Mouse (Mus musculus) limb, embryonic 12.5 days (tissue): ENCODE measurements around the gene Mgrn1. TPM values are rescaled to one million over a fixed set of nuclear protein-coding genes. Genes with fewer than 3 reads are reported as not detected.

Experiments
- ATAC-seq: fragments of 200-750 bp; cut with Nextera tagmentation; 2 replicates; pipeline ENCODE4 v1.8.0; 2017; ENCODE audit warnings: low read depth, moderate TSS enrichment; ENCODE audit not compliant: insufficient number of reproducible peaks, insufficient read depth, low FRiP score, low TSS enrichment
- H3K27ac ChIP-seq: fragments of 300-500 bp; sonication (generic); 2 replicates; pipeline ENCODE4 v1.5.1; 2016; ENCODE audit warnings: mild to moderate bottlenecking, moderate library complexity
- H3K27me3 ChIP-seq: fragments of 300-500 bp; sonication (generic); 2 replicates; pipeline ENCODE4 v1.6.1; 2016; ENCODE audit warnings: mild to moderate bottlenecking, moderate library complexity
- H3K36me3 ChIP-seq: fragments of 300-500 bp; sonication (generic); 2 replicates; pipeline ENCODE4 v1.6.1; 2016; ENCODE audit warnings: mild to moderate bottlenecking, moderate library complexity
- H3K4me1 ChIP-seq: fragments of 300-500 bp; sonication (generic); replicated peaks from 2 replicates; pipeline ENCODE4 v1.6.1; 2016
- H3K4me2 ChIP-seq: fragments of 300-500 bp; sonication (generic); 2 replicates; pipeline ENCODE4 v1.6.1; 2016; ENCODE audit warnings: mild to moderate bottlenecking, moderate library complexity
- H3K4me3 ChIP-seq: fragments of 300-500 bp; sonication (generic); replicated peaks from 2 replicates; pipeline ENCODE4 v1.5.1; 2016; ENCODE audit warnings: mild to moderate bottlenecking
- H3K9ac ChIP-seq: fragments of 300-500 bp; sonication (generic); replicated peaks from 2 replicates; pipeline ENCODE4 v1.6.1; 2016; ENCODE audit warnings: mild to moderate bottlenecking, moderate library complexity
- H3K9me3 ChIP-seq: fragments of 300-500 bp; sonication (generic); 2 replicates; pipeline ENCODE4 v1.6.1; 2016; ENCODE audit warnings: mild to moderate bottlenecking, moderate library complexity
- WGBS: fragments of 180-500 bp; shearing (Covaris S2); methylation state at CpG from one replicate; pipeline ENCODE4 v1.1.7; 2016; 5-methylcytosine and 5-hydroxymethylcytosine counted together
- polyA plus RNA-seq: library from polyadenylated mRNA; unstranded; fragments of >200 nt; fragmentation: Nextera tagmentation; extraction: Ambion mirVana; gene quantifications from 2 replicates; pipeline ENCODE4 v1.2.1, GENCODE M21; 2016

Gene Mgrn1
- polyA plus RNA-seq, 1 experiment from 2014 or later: 87.5 TPM

GRCm38 (mm10) chr16:4927967-4928366 is 41.9 kb downstream of the Mgrn1 start:
- Histone ChIP-seq H3K27ac (no peak overlapping the region), H3K4me2 (no peak overlapping the region), H3K9ac (no peak overlapping the region), H3K4me3 (no peak overlapping the region), H3K27me3 (no peaks in the 10 kb centered on the region), H3K9me3 (no peaks in the 10 kb centered on the region), H3K4me1 (no peaks in the 10 kb centered on the region), H3K36me3 (peaks cover 99% of the 10 kb centered on the region)
- WGBS: 93% methylated on average over 7 of the region's 7 CpGs
- ATAC-seq: no peak

- Histone ChIP-seq H3K4me3 (no peak overlapping the region), H3K27ac (no peak overlapping the region), H3K9ac (no peak overlapping the region), H3K27me3 (no peaks in the 10 kb centered on the region), H3K4me2 (no peak overlapping the region), H3K4me1 (no peaks in the 10 kb centered on the region), H3K36me3 (peaks cover 99% of the 10 kb centered on the region), H3K9me3 (no peaks in the 10 kb centered on the region)
- 85% methylated on average over 2 of the region's 2 CpGs for WGBS
- ATAC-seq: no peak
Observed at GRCm38 (mm10) chr16:4928474-4928873, 42.4 kb downstream of the Mgrn1 start.

- Histone ChIP-seq H3K36me3 (peaks cover 99% of the 10 kb centered on the region), H3K27ac (no peak overlapping the region), H3K4me1 (no peaks in the 10 kb centered on the region), H3K9ac (no peak overlapping the region), H3K9me3 (no peaks in the 10 kb centered on the region), H3K4me3 (no peak overlapping the region), H3K4me2 (no peak overlapping the region), H3K27me3 (no peaks in the 10 kb centered on the region)
- WGBS: 97% methylated on average over 3 of the region's 3 CpGs
- no peak for ATAC-seq
Observed at GRCm38 (mm10) chr16:4932429-4932828, 46.4 kb downstream of the Mgrn1 start.

- Histone ChIP-seq H3K4me3 (no peak overlapping the region), H3K36me3 (peaks cover 82% of the 10 kb centered on the region), H3K4me1 (peaks cover 14% of the 10 kb centered on the region), H3K4me2 (no peak overlapping the region), H3K9ac (no peak overlapping the region), H3K27me3 (no peaks in the 10 kb centered on the region), H3K9me3 (no peaks in the 10 kb centered on the region), H3K27ac (no peak overlapping the region)
- whole genome bisulfite sequencing: 97% methylated on average over 31 of the region's 31 CpGs
- no peak for ATAC-seq
Observed at GRCm38 (mm10) chr16:4935430-4935829, 49.4 kb downstream of the Mgrn1 start.

GRCm38 (mm10) chr16:4935931-4936703 is 50.1 kb downstream of the Mgrn1 start:
- ATAC-seq: no peak
- Histone ChIP-seq H3K27ac (peak overlapping the region; percentile 29; the same call in 1 of the 2 replicates), H3K36me3 (peaks cover 82% of the 10 kb centered on the region), H3K9ac (no peak overlapping the region), H3K4me3 (no peak overlapping the region), H3K9me3 (no peaks in the 10 kb centered on the region), H3K4me1 (peaks cover 14% of the 10 kb centered on the region), H3K4me2 (no peak overlapping the region), H3K27me3 (no peaks in the 10 kb centered on the region)
- WGBS: 85% methylated on average over 10 of the region's 10 CpGs

GRCm38 (mm10) chr16:4937351-4938190 is 51.5 kb downstream of the Mgrn1 start:
- 90% methylated on average over 8 of the region's 8 CpGs for WGBS
- peaks cover 82% of the 10 kb centered on the region for H3K36me3 ChIP-seq
- H3K27me3 ChIP-seq: no peaks in the 10 kb centered on the region
- H3K4me1 ChIP-seq: peaks cover 14% of the 10 kb centered on the region
- no peak for ATAC-seq
- no peak overlapping the region for H3K27ac ChIP-seq
- no peaks in the 10 kb centered on the region for H3K9me3 ChIP-seq
- no peak overlapping the region for H3K9ac ChIP-seq
- no peak overlapping the region for H3K4me2 ChIP-seq
- H3K4me3 ChIP-seq: no peak overlapping the region

GRCm38 (mm10) chr16:4938461-4938860 is 52.4 kb downstream of the Mgrn1 start, which contains the start of gene Nudt16l1:
Nudt16l1 (plus strand) TSS chr16:4938761.
- Histone ChIP-seq H3K4me2 (peak within 1 kb of the TSS; percentile 89), H3K4me1 (peaks cover 14% of the 10 kb centered on the region), H3K36me3 (peaks cover 82% of the 10 kb centered on the region), H3K27me3 (no peaks in the 10 kb centered on the region), H3K4me3 (peak within 1 kb of the TSS; percentile 92), H3K27ac (peak within 1 kb of the TSS; percentile 89), H3K9me3 (no peaks in the 10 kb centered on the region), H3K9ac (peak within 1 kb of the TSS; percentile 89)
- no peak for ATAC-seq
- 9% methylated on average over 2 of the region's 2 CpGs for WGBS

- Histone ChIP-seq H3K27me3 (no peaks in the 10 kb centered on the region), H3K9me3 (no peaks in the 10 kb centered on the region), H3K4me2 (peak overlapping the region; percentile 89), H3K4me1 (peaks cover 14% of the 10 kb centered on the region), H3K9ac (peak overlapping the region; percentile 89), H3K36me3 (peaks cover 82% of the 10 kb centered on the region), H3K27ac (peak overlapping the region; percentile 89), H3K4me3 (peak overlapping the region; percentile 92)
- WGBS: under 1% methylated on average over 28 of the region's 28 CpGs
- ATAC-seq: peak; percentile 91
Observed at GRCm38 (mm10) chr16:4938989-4939388, 52.9 kb downstream of the Mgrn1 start.

GRCm38 (mm10) chr16:4939412-4939811 is 53.4 kb downstream of the Mgrn1 start:
- WGBS: 3% methylated on average over 16 of the region's 16 CpGs
- Histone ChIP-seq H3K4me3 (peak overlapping the region; percentile 92), H3K4me1 (peaks cover 14% of the 10 kb centered on the region), H3K27me3 (no peaks in the 10 kb centered on the region), H3K9ac (peak overlapping the region; percentile 89), H3K36me3 (peaks cover 82% of the 10 kb centered on the region), H3K27ac (peak overlapping the region; percentile 89), H3K9me3 (no peaks in the 10 kb centered on the region), H3K4me2 (peak overlapping the region; percentile 89)
- peak; percentile 50 for ATAC-seq

GRCm38 (mm10) chr16:4940311-4940850 is 54.3 kb downstream of the Mgrn1 start:
- Histone ChIP-seq H3K4me2 (peak overlapping the region; percentile 89), H3K4me3 (peak overlapping the region; percentile 92; the same call in 1 of the 2 replicates)
- WGBS: 91% methylated on average over 10 of the region's 10 CpGs

GRCm38 (mm10) chr16:4941016-4941415 is 55.0 kb downstream of the Mgrn1 start:
- no peak for ATAC-seq

More at GRCm38 (mm10) chr16:4940311-4940850, 54.3 kb downstream of the Mgrn1 start:
- Histone ChIP-seq H3K9ac (0 out of 2 replicates have a peak overlapping the region, but pooled peaks have one; percentile 89), H3K27me3 (no peaks in the 10 kb centered on the region), H3K27ac (no peak overlapping the region), H3K4me1 (peaks cover 14% of the 10 kb centered on the region), H3K36me3 (peaks cover 82% of the 10 kb centered on the region), H3K9me3 (no peaks in the 10 kb centered on the region)
- no peak for ATAC-seq

More at GRCm38 (mm10) chr16:4941016-4941415, 55.0 kb downstream of the Mgrn1 start:
- Histone ChIP-seq H3K4me2 (no peak overlapping the region), H3K9ac (no peak overlapping the region), H3K4me3 (no peak overlapping the region), H3K9me3 (no peaks in the 10 kb centered on the region), H3K27ac (no peak overlapping the region), H3K4me1 (peaks cover 14% of the 10 kb centered on the region), H3K36me3 (peaks cover 81% of the 10 kb centered on the region), H3K27me3 (no peaks in the 10 kb centered on the region)
